Mouse (Mus musculus): ENCODE measurements at regions not wholly inside any gene's neighbourhood (a gene's known extent, or its start where the extent isn't known, plus 50 kb on each side); places are given as distances from the start of the nearest gene placed in this dataset.

DNA sequence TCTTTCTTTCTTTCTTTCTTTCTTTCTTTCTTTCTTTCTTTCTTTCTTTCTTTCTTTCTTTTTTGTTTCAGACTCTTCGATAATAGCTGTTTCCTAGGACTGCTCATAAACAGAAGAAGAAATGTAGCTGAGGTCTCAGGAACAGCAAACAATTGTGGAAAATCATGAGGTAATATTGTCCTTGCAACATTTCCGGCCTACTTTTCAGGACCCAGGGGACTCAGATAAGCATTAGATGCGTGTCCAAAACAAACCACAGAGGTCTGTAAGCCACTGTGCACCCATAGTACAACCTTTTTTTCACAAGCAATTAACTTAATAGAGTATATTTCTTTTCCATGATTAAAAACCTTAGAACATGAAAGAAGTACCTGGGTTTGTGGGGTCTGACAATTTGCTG lies 455.7 kb upstream of the Zeb2 start:
- H3K9me3 ChIP-seq, result no peaks in the 10 kb centered on the region
- no peak overlapping the region for H3K4me3 ChIP-seq
- no peaks in the 10 kb centered on the region for H3K4me1 ChIP-seq (replicated peaks)
- H3K36me3 ChIP-seq, result no peaks in the 10 kb centered on the region
- DNase-seq (ENCODE audit: low spot score), result no peak
- H3K27ac ChIP-seq, result no peak overlapping the region
- WGBS, result 86% methylated on average over 3 of the region's 3 CpGs
- H3K27me3 ChIP-seq (ENCODE audit: insufficient read depth, poor library complexity, severe bottlenecking), result no peaks in the 10 kb centered on the region

DNA sequence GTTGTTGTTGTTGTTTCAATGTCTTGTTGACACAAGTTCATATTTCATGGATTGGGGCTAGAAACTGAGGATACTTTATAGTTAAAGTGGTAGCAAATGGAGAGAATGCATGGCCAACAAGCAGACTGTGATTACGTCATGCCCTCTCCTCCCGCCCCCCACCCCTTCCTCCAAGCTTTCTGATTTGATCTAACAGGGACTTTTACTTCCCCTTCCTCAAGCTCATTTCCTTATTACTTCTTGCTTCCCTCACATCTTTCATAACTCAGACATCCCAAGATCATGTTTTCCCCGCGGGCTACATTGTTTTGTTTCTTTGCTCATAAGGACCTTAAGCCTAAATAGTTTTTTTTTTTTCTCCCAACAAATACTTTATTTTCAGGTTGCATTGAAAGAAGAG lies 437.5 kb upstream of the Zeb2 start:
- 88% methylated on average over 4 of the region's 4 CpGs for WGBS
- no peaks in the 10 kb centered on the region for H3K27me3 ChIP-seq (ENCODE audit: insufficient read depth, poor library complexity, severe bottlenecking)
- no peak overlapping the region for H3K27ac ChIP-seq
- no peak for DNase-seq (ENCODE audit: low spot score)
- no peaks in the 10 kb centered on the region for H3K36me3 ChIP-seq
- no peaks in the 10 kb centered on the region for H3K9me3 ChIP-seq
- no peak overlapping the region for H3K4me3 ChIP-seq
- H3K4me1 ChIP-seq (replicated peaks), result no peaks in the 10 kb centered on the region; the same call in 1 of the 2 replicates

DNA sequence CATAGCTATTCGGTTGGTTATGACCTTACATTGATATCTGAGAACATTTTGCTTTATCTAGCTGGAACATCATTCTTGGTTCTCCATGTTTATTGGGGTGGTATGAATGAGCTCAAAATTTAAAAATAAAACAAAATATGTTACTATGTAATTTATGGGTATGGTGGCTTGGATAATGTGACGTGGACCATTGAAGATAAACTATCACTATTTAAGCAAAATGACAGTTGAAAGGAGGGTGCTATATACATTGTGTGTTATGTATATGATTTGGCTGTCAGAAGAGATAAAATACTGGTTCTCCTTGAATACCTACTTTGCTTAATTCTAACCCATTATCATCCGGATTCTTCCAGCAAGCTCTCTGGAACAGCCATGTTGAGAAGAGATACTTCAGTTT lies 424.2 kb upstream of the Zeb2 start:
- no peak for DNase-seq (ENCODE audit: low spot score)
- H3K9me3 ChIP-seq, result no peaks in the 10 kb centered on the region
- 92% methylated on average over 3 of the region's 3 CpGs for WGBS
- no peak overlapping the region for H3K4me3 ChIP-seq
- H3K27me3 ChIP-seq (ENCODE audit: insufficient read depth, poor library complexity, severe bottlenecking), result no peaks in the 10 kb centered on the region
- no peak overlapping the region for H3K27ac ChIP-seq
- H3K4me1 ChIP-seq (replicated peaks), result no peaks in the 10 kb centered on the region
- H3K36me3 ChIP-seq, result no peaks in the 10 kb centered on the region

DNA sequence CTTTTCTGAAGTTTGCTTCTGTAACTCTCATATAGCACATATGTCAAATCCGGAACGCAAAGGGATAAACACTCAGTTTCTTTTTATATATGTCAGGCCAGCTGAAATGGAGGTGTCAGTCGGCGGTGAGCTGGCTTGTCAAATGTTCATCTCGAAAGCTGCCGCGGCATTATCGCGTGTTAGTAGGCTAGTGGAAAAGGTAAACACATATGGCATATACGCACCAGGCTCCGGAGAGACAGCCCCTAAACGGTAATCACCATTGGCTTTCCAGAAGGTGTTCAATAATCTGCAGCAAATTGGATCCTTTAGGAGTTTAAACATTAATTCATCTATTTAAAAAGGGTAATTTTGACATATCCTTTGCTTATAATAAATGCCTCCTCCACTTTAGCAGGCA lies 421.8 kb upstream of the Zeb2 start:
- H3K27me3 ChIP-seq (ENCODE audit: insufficient read depth, poor library complexity, severe bottlenecking), result no peaks in the 10 kb centered on the region
- no peak for DNase-seq (ENCODE audit: low spot score)
- H3K36me3 ChIP-seq, result no peaks in the 10 kb centered on the region
- no peaks in the 10 kb centered on the region for H3K9me3 ChIP-seq
- H3K4me1 ChIP-seq (replicated peaks), result no peaks in the 10 kb centered on the region
- no peak overlapping the region for H3K4me3 ChIP-seq
- no peak overlapping the region for H3K27ac ChIP-seq
- WGBS, result 87% methylated on average over 12 of the region's 12 CpGs

DNA sequence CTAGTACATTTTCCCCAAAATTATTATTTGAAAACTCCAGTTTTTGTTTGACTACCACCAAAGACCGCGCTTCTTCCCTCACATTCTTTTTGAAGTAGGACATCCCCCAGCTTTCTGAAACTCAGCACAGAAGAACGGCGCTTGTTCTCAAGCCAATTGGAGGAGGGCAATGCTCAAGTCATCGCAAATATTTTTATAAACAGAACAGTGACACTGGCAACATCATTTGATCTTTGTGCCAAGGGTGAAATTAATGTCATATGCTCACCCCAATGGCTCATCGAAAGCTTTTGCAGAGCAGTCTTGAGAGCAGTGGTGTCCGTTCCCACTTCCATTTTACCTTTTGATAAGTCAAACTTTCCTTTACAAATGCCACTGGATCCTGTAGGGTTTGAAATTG lies 420.5 kb upstream of the Zeb2 start:
- no peaks in the 10 kb centered on the region for H3K27me3 ChIP-seq (ENCODE audit: insufficient read depth, poor library complexity, severe bottlenecking)
- no peak overlapping the region for H3K27ac ChIP-seq
- H3K9me3 ChIP-seq, result no peaks in the 10 kb centered on the region
- H3K36me3 ChIP-seq, result no peaks in the 10 kb centered on the region
- no peak overlapping the region for H3K4me3 ChIP-seq
- H3K4me1 ChIP-seq (replicated peaks), result no peaks in the 10 kb centered on the region
- WGBS, result 90% methylated on average over 7 of the region's 7 CpGs
- DNase-seq (ENCODE audit: low spot score), result no peak

DNA sequence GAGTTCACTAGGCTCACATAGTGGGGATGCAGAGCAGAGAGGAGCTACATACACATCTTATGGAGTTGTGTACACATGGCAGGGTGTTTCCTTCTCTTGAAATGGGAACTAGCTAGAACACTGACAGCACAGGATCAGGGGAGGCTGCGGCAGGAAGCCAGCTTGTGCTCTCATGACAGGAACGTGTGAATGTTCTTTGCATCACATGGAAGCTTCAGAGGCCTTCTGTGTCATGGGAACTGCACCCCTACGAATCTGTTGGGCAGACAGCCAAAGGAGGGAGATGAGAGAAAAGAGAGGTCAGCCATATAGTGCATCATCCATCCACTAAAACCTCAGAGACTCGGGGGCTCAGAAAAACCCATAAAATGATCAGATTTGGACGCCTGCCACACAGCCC lies 417.6 kb upstream of the Zeb2 start:
- Histone ChIP-seq H3K27me3 (ENCODE audit: insufficient read depth, poor library complexity, severe bottlenecking) (no peaks in the 10 kb centered on the region), H3K36me3 (no peaks in the 10 kb centered on the region), H3K9me3 (no peaks in the 10 kb centered on the region), H3K27ac (no peak overlapping the region), H3K4me1 (replicated peaks) (no peaks in the 10 kb centered on the region), H3K4me3 (no peak overlapping the region)
- WGBS, result 81% methylated on average over 5 of the region's 5 CpGs
- DNase-seq (ENCODE audit: low spot score), result no peak

DNA sequence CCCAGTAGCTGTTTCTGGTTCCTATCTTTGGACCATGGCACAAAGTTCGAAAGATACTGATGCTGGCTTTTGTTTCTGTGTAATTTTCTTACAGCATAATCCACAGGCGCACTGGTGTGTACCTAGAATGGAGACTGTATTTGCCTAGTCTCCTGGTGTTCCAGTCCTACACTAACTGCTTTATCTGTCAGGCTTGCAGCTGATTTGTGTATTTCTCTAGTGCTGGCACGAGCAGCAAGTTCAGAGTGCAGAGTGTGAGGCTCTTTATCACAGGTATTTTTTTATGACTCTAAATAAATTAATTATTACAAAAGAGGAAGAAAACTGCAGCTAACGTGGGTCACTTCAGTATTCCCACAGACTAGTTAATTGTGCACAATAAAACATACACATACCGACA lies 405.1 kb upstream of the Zeb2 start:
- WGBS, result 86% methylated on average over 5 of the region's 5 CpGs
- no peak for DNase-seq (ENCODE audit: low spot score)
- no peaks in the 10 kb centered on the region for H3K27me3 ChIP-seq (ENCODE audit: insufficient read depth, poor library complexity, severe bottlenecking)

DNA sequence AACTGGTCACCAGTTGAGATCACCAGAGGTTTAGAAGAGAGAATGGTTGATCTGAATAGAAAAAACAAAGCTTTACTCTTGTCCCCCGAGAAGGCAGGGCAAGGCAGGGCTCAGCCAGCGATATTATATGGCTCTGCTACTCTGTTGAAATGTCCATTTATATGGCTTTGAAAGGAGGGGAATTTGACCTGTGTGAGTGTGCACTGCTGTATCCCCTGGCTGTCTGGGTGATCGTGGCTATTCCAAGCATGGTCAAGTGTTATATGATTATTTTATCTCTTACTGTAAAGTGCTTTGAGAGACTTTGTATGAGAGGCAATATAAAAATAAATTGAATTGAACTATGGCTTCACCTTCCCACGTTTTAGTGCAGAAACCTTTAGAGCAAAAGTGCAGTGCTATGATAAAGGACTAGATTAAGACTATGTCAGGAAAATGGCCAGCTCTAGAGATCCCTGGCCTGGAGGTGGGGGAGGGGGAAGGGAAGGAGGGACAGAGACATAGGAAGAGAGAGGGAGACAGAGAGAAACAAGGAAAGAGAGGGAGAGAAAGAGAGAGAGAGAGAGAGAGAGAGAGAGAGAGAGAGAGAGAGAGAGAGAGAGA lies 402.5 kb upstream of the Zeb2 start:
- H3K4me3 ChIP-seq, result no peak overlapping the region
- peaks cover 10% of the 10 kb centered on the region; the same call in 1 of the 2 replicates for H3K4me1 ChIP-seq (replicated peaks)
- H3K9me3 ChIP-seq, result no peaks in the 10 kb centered on the region
- no peaks in the 10 kb centered on the region for H3K36me3 ChIP-seq
- H3K27me3 ChIP-seq (ENCODE audit: insufficient read depth, poor library complexity, severe bottlenecking), result no peaks in the 10 kb centered on the region
- 49% methylated on average over 4 of the region's 4 CpGs for WGBS
- H3K27ac ChIP-seq, result no peak overlapping the region
- no peak for DNase-seq (ENCODE audit: low spot score)

More for the DNA sequence above, 405.1 kb upstream of the Zeb2 start:
- peaks cover 10% of the 10 kb centered on the region; the same call in 1 of the 2 replicates for H3K4me1 ChIP-seq (replicated peaks)
- H3K27ac ChIP-seq, result no peak overlapping the region
- H3K4me3 ChIP-seq, result no peak overlapping the region
- H3K9me3 ChIP-seq, result no peaks in the 10 kb centered on the region
- no peaks in the 10 kb centered on the region for H3K36me3 ChIP-seq

DNA sequence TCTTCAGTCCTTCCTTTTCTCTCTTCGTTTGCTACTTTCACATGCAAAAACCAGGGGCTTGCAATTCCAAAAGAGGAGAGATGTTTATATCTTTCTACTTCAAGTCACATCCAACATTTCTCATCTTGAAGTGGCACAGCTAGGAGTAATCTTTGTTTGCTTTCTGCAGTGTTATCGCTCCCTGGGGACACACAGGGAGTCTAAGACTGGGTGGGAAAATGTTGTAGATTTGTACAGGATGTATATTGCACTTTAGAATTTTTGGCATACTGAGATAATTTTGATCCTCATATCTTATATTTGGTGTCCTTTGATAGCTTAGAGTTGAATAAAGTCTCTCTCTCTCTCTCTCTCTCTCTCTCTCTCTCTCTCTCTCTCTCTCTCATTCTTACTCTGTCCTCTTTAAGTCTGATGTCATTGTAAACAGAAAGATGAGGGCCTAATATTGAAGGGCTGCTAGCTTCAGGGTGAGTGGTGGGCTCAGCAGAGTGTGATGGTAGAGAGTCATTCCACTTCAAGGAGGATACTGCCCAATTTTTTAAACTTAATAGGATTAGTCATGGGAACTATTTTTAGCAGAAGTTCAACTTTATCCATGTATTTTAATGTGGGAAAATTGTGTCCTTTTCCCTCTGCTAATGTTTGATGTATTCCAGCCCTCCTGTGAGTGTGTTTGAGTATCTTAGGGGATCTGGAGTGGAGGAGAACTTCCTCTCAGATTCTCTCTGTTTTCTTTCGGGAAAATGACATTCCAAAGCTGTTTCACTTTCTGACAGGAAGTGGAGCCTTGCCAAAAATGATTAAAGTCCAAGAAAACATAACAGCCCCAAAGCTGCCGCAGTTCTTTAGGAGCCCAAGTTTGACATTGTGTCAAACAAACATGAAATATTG lies 397.3 kb upstream of the Zeb2 start:
- Histone ChIP-seq H3K4me3 (no peak overlapping the region), H3K27me3 (ENCODE audit: insufficient read depth, poor library complexity, severe bottlenecking) (no peaks in the 10 kb centered on the region), H3K27ac (no peak overlapping the region), H3K36me3 (no peaks in the 10 kb centered on the region), H3K4me1 (replicated peaks) (peaks cover 6% of the 10 kb centered on the region; the same call in 1 of the 2 replicates), H3K9me3 (no peaks in the 10 kb centered on the region)
- 76% methylated on average over 4 of the region's 4 CpGs for WGBS
- DNase-seq (ENCODE audit: low spot score), result no peak

DNA sequence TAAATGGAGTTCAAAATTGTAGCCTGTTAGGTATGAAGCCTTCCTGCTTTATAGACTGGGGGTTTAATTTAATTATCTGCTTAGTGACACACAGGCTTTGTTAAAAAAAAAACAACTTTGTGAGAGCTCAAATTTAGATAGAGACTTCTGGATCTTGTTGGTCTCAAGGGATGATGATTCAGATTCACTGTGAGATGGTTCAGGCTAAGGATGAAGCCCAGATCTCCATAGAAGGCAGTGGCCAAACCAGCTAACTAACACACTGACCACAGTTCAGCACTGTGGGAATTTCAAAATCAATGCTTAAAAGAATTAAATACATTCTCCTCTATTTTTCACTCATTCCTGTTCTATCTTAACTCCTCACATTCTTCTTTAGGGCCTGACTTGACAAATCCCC lies 395.7 kb upstream of the Zeb2 start:
- H3K27ac ChIP-seq, result no peak overlapping the region
- no peaks in the 10 kb centered on the region for H3K36me3 ChIP-seq
- no peaks in the 10 kb centered on the region; the same call in 1 of the 2 replicates for H3K4me1 ChIP-seq (replicated peaks)
- no peaks in the 10 kb centered on the region for H3K9me3 ChIP-seq
- H3K4me3 ChIP-seq, result no peak overlapping the region
- DNase-seq (ENCODE audit: low spot score), result no peak
- H3K27me3 ChIP-seq (ENCODE audit: insufficient read depth, poor library complexity, severe bottlenecking), result no peaks in the 10 kb centered on the region

DNA sequence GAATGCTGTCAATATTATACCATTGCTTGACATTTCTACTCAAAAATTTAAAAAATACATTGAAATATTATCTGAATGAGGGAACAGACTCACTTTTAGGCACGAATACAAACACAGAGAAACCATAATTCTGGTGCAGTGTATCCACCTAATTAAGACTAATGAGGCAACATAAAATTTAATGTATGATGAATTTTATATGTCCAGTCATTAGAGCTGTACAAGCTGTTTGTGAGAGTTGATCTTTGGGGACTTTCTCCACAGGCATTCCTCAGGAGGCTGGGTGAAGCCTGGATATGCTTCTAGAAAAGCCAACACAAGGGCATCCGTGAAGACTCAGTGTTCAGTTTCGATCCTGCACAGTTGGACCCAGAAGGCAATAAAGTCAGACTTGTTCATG lies 394.6 kb upstream of the Zeb2 start:
- DNase-seq (ENCODE audit: low spot score), result no peak
- Histone ChIP-seq H3K9me3 (no peaks in the 10 kb centered on the region), H3K4me3 (no peak overlapping the region), H3K36me3 (no peaks in the 10 kb centered on the region), H3K4me1 (replicated peaks) (no peaks in the 10 kb centered on the region; the same call in 1 of the 2 replicates), H3K27ac (no peak overlapping the region), H3K27me3 (ENCODE audit: insufficient read depth, poor library complexity, severe bottlenecking) (no peaks in the 10 kb centered on the region)
- WGBS, result 90% methylated on average over 3 of the region's 3 CpGs

DNA sequence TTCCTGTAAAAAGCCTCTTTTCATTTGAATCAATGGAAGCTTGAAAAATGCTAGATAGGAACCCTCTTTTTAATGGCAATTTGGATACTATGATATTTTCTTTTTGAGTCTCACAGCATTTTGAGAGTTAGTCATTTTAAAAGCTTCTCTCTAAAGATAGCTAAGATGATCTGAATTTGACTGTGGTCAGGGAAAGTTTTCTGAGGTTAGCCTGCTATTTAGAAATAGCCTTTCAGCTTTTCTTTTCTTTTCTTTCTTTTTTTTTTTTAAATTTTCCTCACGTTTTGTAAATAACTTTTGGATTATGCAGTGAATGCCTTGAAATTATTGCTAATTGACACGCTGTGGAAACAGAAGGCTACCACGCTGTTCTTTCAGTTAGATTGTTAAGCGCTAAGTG lies 387.3 kb upstream of the Zeb2 start:
- no peak for DNase-seq (ENCODE audit: low spot score)
- no peaks in the 10 kb centered on the region for H3K9me3 ChIP-seq
- H3K36me3 ChIP-seq, result no peaks in the 10 kb centered on the region
- no peaks in the 10 kb centered on the region for H3K4me1 ChIP-seq (replicated peaks)
- no peaks in the 10 kb centered on the region for H3K27me3 ChIP-seq (ENCODE audit: insufficient read depth, poor library complexity, severe bottlenecking)
- 90% methylated on average over 4 of the region's 4 CpGs for WGBS
- H3K27ac ChIP-seq, result no peak overlapping the region
- no peak overlapping the region for H3K4me3 ChIP-seq

DNA sequence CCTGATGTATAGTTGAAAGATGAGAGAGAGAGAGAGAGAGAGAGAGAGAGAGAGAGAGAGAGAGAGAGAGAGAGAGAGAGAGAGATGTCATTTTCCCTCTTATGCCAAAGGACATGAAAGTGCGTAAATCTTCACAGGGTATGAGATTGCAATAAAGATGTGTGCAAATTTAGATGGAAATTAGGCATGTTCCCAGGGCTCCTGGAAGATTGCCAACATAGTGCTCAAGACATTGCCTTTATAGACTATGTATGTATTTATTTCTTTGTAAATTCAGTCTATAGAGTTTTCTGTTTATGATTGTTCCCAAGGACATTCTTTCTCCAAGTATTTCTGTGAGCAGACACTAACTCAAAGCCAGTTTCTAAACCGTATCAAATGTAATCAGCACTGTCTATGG lies 376.5 kb upstream of the Zeb2 start:
- H3K4me1 ChIP-seq (replicated peaks), result no peaks in the 10 kb centered on the region
- no peak for DNase-seq (ENCODE audit: low spot score)
- no peak overlapping the region for H3K4me3 ChIP-seq
- H3K36me3 ChIP-seq, result no peaks in the 10 kb centered on the region
- H3K9me3 ChIP-seq, result no peaks in the 10 kb centered on the region
- 95% methylated on average over 2 of the region's 2 CpGs for WGBS
- no peaks in the 10 kb centered on the region for H3K27me3 ChIP-seq (ENCODE audit: insufficient read depth, poor library complexity, severe bottlenecking)
- no peak overlapping the region for H3K27ac ChIP-seq

All from hindbrain, embryonic 10.5 days (tissue).